Mouse (Mus musculus) embryonic fibroblast, embryonic 13.5 days (primary cell): ENCODE measurements around the gene Actn3.

ENCODE experiments used
- CTCF ChIP-seq: IDR thresholded peaks from 2 replicates; pipeline ENCODE4 v1.5.1; 2011; ENCODE audit warnings: mild to moderate bottlenecking, control low read depth, low read length, moderate library complexity, borderline replicate concordance; ENCODE audit not compliant: insufficient read depth
- POLR2A ChIP-seq: IDR thresholded peaks from 2 replicates; pipeline ENCODE4 v1.6.1; 2011; ENCODE audit warnings: low read depth, mild to moderate bottlenecking, control low read depth, low read length, moderate library complexity

- TF ChIP-seq CTCF (no peak), POLR2A (no peak)
These were observed 14.7 kb downstream of the Actn3 start for GRCm38 (mm10) chr19:4863048-4863447.
